ENCODE assay signal across 22 mouse cellular contexts in the genomic region with DNA sequence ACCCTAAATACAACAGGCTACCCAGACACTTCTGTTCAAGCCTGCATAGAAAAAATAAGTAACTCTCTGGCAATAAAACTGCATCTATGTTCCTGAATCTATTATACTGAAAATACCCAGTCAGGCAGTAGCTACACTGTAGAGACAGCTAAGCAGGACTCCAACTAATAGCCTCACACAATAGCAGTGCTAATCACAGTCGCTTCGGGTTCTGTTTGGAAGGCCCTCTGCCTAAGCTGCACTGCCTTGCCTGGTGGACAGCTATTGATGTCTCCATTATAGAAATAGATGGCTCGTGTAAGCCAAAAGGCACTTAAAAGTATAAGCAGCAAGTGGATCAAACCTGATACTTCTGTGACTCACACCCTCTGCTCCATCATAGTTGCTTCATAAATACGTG.
A peak's percentile ranks its signal among the peaks of the same experiment; 100 is the strongest.
DNase-seq lines count a peak whose midpoint lies in the region; ATAC-seq and TF ChIP-seq lines count a peak whose summit lies in the region.
"Had no signal": no experiment of that assay in that cellular context is flagged by ENCODE, and none has a peak within 500 bp of the region (broad histone marks: within the 10 kb centered on the region; RNA-seq: fewer than 3 reads in every experiment).

No protein-coding gene starts in this region.

- ATAC-seq in heart, embryonic 11.5 days (replicated peaks; ENCODE audit: insufficient number of reproducible peaks, low FRiP score, low TSS enrichment), result no peak
- ATAC-seq in forebrain, embryonic 16.5 days, result peak; percentile 54; the same call in 1 of the 2 replicates
- ATAC-seq in midbrain, embryonic 15.5 days (replicated peaks), result 0 out of 2 replicates have a peak, but pooled peaks have one; percentile 62
- ATAC-seq: activated CD4-positive, CD25-positive, alpha-beta regulatory T cell, adult 4 months; hindbrain, embryonic 16.5 days; Patski had no signal

- no peaks in the 10 kb centered on the region for H3K36me3 ChIP-seq in heart, embryonic 11.5 days (ENCODE audit: control insufficient read depth, insufficient read depth, low read length)
- no peaks in the 10 kb centered on the region for H3K36me3 ChIP-seq in forebrain, embryonic 16.5 days (ENCODE audit: control insufficient read depth, insufficient read depth)
- H3K36me3 ChIP-seq in midbrain, embryonic 15.5 days (replicated peaks), result no peaks in the 10 kb centered on the region
- H3K36me3 ChIP-seq: embryonic facial prominence, embryonic 15.5 days; hindbrain, embryonic 12.5 days had no signal

- TF ChIP-seq CTCF in lung, adult 2 months (IDR thresholded peaks at IDR 0.05; ENCODE audit: insufficient read depth, low read length), result no peak

- WGBS in heart, embryonic 11.5 days (ENCODE audit: insufficient replicate concordance), result 68% methylated on average over 4 of the region's 4 CpGs
- WGBS in forebrain, embryonic 16.5 days, result 16% methylated on average over 4 of the region's 4 CpGs
- WGBS in midbrain, embryonic 15.5 days, result 23% methylated on average over 4 of the region's 4 CpGs
- WGBS in lung, adult 2 months, result 82% methylated on average over 4 of the region's 4 CpGs

- no peaks in the 10 kb centered on the region for H3K27me3 ChIP-seq in heart, embryonic 11.5 days (ENCODE audit: control insufficient read depth, insufficient read depth, low read length)
- H3K27me3 ChIP-seq in forebrain, embryonic 16.5 days (replicated peaks; ENCODE audit: control insufficient read depth, insufficient read depth, low read length), result no peaks in the 10 kb centered on the region
- H3K27me3 ChIP-seq in midbrain, embryonic 15.5 days (replicated peaks), result no peaks in the 10 kb centered on the region
- H3K27me3 ChIP-seq: CH12.LX; embryonic facial prominence, embryonic 15.5 days; hindbrain, embryonic 12.5 days; Patski had no signal

- TF ChIP-seq POLR2A in lung, adult 2 months (IDR thresholded peaks at IDR 0.05; ENCODE audit: borderline replicate concordance, extremely low read depth, low read depth, low read length), result no peak

- H3K27ac ChIP-seq in heart, embryonic 11.5 days (ENCODE audit: low read depth, low read length), result no peak overlapping the region
- H3K27ac ChIP-seq in forebrain, embryonic 16.5 days (ENCODE audit: low read length), result no peak overlapping the region
- no peak overlapping the region for H3K27ac ChIP-seq in midbrain, embryonic 15.5 days
- H3K27ac ChIP-seq: embryonic facial prominence, embryonic 15.5 days; gastrocnemius, adult 2 months; hindbrain, embryonic 12.5 days had no signal

- no peak overlapping the region for H3K4me2 ChIP-seq in heart, embryonic 11.5 days
- no peak overlapping the region for H3K4me2 ChIP-seq in forebrain, embryonic 16.5 days (ENCODE audit: low read length)
- H3K4me2 ChIP-seq in midbrain, embryonic 15.5 days, result no peak overlapping the region
- H3K4me2 ChIP-seq: embryonic facial prominence, embryonic 15.5 days; hindbrain, embryonic 12.5 days had no signal

- H3K4me1 ChIP-seq in heart, embryonic 11.5 days (ENCODE audit: control insufficient read depth, insufficient read depth, low read length), result peaks cover 3% of the 10 kb centered on the region; the same call in 1 of the 2 replicates
- peaks cover 5% of the 10 kb centered on the region; the same call in 1 of the 2 replicates for H3K4me1 ChIP-seq in forebrain, embryonic 16.5 days (replicated peaks; ENCODE audit: control insufficient read depth, insufficient read depth, low read length)
- no peaks in the 10 kb centered on the region for H3K4me1 ChIP-seq in midbrain, embryonic 15.5 days
- no peaks in the 10 kb centered on the region for H3K4me1 ChIP-seq in lung, adult 2 months (ENCODE audit: control insufficient read depth, insufficient read depth, low read length)
- H3K4me1 ChIP-seq: embryonic facial prominence, embryonic 15.5 days; hindbrain, embryonic 12.5 days had no signal

- H3K9me3 ChIP-seq in heart, embryonic 11.5 days (replicated peaks; ENCODE audit: control insufficient read depth, low read length), result no peaks in the 10 kb centered on the region
- H3K9me3 ChIP-seq in forebrain, embryonic 16.5 days (ENCODE audit: control insufficient read depth, low read length), result no peaks in the 10 kb centered on the region
- H3K9me3 ChIP-seq in midbrain, embryonic 15.5 days, result no peaks in the 10 kb centered on the region
- H3K9me3 ChIP-seq: embryonic facial prominence, embryonic 15.5 days; hindbrain, embryonic 12.5 days had no signal

- peak; percentile 31 for DNase-seq in heart, adult 11 months
- peak; percentile 22 for DNase-seq in retina, embryonic 14.5 days (ENCODE audit: low spot score)
- DNase-seq in retina, postnatal 1 day, result no peak
- DNase-seq in lung, adult 2 months, result no peak
- DNase-seq in layer of hippocampus, postnatal 14 days (ENCODE audit: low spot score in 2 of 2), result no peak
- DNase-seq: adrenal gland, postnatal 14 days; cerebellum, adult 2 months; cerebellum, postnatal 10 days; gastrocnemius, adult 2 months; gastrocnemius, postnatal 25 days; heart, postnatal 10 days; heart, postnatal 4 days had no signal

- H3K4me3 ChIP-seq in heart, embryonic 11.5 days (ENCODE audit: low read depth, low read length), result no peak overlapping the region
- no peak overlapping the region for H3K4me3 ChIP-seq in forebrain, embryonic 16.5 days (replicated peaks; ENCODE audit: low read length)
- H3K4me3 ChIP-seq in midbrain, embryonic 15.5 days, result no peak overlapping the region
- no peak overlapping the region for H3K4me3 ChIP-seq in lung, adult 2 months (replicated peaks; ENCODE audit: extremely low read depth, low read depth, low read length)
- H3K4me3 ChIP-seq: embryonic facial prominence, embryonic 15.5 days; erythroblast, embryonic 14.5 days; gastrocnemius, adult 2 months; hindbrain, embryonic 12.5 days had no signal

- no peak overlapping the region for H3K9ac ChIP-seq in heart, embryonic 11.5 days (ENCODE audit: low read depth, low read length)
- H3K9ac ChIP-seq in forebrain, embryonic 16.5 days (replicated peaks; ENCODE audit: low read depth, low read length), result no peak overlapping the region
- H3K9ac ChIP-seq in midbrain, embryonic 15.5 days, result no peak overlapping the region
- H3K9ac ChIP-seq: embryonic facial prominence, embryonic 15.5 days; hindbrain, embryonic 12.5 days had no signal

Comparison
In these comparisons a context has a peak if more than half of its experiments do, and no peak if none do; other contexts are left out.
1. DNase-seq: peak in heart, adult 11 months (single experiment) and retina, embryonic 14.5 days (single experiment); none in retina, postnatal 1 day (single experiment), lung, adult 2 months (single experiment) and layer of hippocampus, postnatal 14 days (0 of 2).